Mouse (Mus musculus): ENCODE results near the gene Fyn.

Fyn gene

GRCm38 (mm10) chr10:39368572-39369135 is at the start of gene Fyn:
TSS of gene Fyn (plus strand) at chr10:39368855.
- peak; percentile 62 for DNase-seq (ENCODE audit: low read depth)

DNA sequence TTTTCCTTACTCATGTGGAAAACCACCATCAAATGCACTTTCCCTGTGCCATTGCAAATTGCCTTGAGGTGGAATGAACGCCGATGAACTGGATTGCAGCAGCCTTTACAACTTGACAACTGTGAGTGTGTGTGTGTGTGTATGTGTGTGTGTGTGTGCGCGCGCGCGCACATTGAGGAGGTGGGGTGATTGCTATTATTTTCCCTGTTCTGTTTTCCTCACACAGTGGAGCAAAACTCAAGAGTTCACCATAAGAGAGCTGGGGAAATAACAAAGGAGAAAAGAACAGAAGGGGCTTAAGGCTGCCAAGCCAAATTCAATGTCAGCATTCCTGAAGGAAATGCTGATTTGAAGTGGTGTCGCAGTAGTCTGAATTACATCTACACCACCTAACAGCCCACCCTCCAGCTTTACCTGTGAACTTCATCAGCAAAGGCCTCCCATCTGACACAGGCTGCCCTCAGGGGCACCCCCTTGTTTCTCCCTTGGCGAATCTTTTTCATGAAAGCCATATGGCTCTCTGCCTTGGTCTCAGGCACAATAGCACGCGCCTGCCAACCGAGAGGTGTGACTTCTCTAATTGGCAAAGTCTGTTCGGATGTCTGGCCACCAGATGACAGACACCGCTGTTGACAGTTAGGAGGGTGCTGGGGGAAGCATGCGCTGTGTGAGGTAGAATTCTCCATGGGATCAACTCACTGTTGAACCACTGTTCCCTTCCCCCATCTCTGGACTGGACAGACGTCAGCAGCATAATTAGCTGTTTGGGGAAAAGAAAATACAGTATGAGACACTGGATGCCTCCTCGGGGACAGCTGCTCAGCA is 47.6 kb upstream of the Fyn start:
- no peak for DNase-seq (ENCODE audit: low read depth)

DNA sequence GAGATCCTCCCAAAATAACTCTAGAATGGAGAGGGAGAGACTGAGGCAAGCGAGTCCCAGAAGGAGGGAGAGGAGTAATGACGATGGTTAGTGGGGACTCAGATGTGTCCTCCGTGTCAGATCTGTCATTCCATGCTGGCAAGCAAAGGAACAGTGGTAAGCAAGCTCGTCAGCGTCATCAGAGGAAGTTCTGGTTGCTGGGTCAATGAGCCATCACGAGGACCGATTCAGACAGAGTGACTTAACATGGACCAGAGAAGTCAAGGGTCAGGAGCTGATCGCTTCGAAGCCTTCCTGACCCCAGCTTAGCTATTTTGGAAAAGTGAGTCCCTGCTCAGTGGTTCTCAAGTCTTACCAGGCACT is 47.1 kb upstream of the Fyn start:
- DNase-seq (ENCODE audit: low read depth): no peak

GRCm38 (mm10) chr10:39322143-39322542 is 46.5 kb upstream of the Fyn start:
- DNase-seq (ENCODE audit: low read depth): no peak

DNA sequence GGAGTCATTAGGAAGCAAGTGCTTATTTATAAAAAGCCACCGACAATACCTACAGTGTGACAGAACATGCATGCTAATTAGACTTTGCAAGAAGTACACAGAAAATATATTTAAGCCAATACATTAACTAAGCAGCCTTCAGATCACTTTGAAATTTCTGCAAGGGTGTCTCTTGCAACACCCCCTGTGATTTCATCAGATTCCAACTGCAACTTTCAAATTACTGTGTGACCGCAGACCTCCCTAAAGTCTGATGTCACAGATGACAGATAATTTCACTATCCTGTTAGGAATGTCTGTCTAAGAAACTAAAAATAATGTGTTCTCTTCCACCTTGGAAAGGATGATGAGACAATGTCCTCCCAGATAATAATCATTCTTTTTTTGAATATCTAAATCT is 44.4 kb upstream of the Fyn start:
- DNase-seq (ENCODE audit: low read depth): peak; percentile 63

- no peak for DNase-seq (ENCODE audit: low read depth)
Measured at GRCm38 (mm10) chr10:39328661-39329060, 40.0 kb upstream of the Fyn start.

DNA sequence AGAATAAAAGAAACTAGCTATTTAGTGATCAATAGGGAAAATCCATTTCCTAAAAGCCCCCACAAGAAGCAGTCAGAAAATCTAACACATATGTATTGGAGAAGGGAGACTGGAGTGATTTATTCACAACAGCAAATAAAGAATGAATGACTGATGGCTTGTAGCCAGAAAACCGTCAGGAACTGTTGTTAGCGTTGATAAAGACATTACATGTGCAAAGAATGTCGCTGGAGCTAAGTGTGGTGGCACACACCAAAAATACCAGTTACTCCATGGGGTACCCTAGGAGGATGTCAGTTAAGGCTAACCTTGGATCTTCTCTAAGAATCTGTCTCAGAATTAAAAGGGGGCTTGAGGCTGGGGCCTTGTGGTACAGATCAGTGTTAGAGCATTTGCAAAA is 34.3 kb upstream of the Fyn start:
- no peak for DNase-seq (ENCODE audit: low read depth)

DNA sequence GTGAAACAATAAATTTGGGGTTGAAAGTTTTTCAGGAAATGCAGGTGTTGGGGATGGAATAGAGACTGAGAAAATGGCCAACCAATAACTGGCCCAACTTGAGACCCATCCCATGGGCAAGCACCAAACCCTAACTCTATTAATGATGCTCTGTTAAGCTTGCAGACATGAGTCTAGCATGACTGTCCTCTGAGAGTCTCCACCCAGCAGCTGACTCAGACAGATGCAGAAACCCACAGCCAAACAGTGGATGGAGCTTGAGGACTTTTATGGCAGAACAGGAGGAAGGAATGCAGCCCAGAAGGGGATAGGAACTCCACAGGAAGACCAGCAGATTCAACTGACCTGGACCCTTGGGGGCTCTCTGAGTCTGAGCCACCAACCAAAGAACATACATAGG is 32.8 kb upstream of the Fyn start:
- no peak for DNase-seq (ENCODE audit: low read depth)

DNA sequence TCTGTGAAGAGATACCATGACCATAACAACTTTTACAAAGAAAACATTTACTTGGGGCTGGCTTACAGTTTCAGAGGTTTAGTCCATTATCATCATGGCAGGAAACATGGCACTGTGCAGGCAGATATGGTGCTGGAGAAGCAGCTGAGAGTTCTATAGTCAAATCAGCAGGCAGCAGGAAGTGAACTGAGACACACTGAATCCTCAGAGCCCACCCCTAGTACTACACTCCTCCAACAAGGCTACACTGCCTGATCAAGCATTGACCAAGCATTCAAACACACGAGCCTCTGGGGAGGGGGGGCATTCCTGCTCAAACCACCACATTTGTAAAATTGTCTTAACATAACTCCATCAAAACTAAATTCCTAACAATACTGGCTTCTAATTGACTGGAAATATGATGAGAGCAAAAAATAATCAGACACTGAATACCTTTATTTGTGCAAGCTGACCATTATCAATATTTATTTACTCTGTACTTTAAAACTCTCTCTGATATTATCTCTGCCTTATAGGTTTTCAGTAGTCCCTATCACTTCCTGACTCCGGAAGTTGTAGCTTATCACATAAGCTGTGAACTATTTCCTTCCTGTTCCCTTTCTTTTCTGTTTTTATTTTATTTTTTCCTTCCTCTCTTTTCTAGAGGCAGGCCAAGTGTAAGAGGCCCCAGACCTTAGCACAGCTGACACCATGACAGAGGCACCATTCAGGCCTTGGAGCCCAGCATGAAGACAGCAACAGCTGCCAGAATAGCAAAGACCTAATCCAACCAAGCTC is 29.3 kb upstream of the Fyn start:
- no peak for DNase-seq (ENCODE audit: low read depth)

DNA sequence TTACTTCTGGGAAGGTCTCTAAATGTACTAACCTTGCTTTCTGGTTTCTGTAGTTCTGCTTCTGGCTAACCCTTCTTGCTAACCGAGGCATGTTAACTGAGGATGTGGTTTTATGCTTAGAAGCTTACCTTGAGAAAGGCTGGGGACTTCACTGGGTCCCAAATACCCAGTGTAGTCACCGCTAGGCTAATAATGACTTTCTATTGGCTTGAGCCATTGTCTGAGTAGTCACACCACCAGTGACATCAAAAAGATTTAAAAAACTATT is 28.8 kb upstream of the Fyn start:
- DNase-seq (ENCODE audit: low read depth): peak; percentile 23

DNA sequence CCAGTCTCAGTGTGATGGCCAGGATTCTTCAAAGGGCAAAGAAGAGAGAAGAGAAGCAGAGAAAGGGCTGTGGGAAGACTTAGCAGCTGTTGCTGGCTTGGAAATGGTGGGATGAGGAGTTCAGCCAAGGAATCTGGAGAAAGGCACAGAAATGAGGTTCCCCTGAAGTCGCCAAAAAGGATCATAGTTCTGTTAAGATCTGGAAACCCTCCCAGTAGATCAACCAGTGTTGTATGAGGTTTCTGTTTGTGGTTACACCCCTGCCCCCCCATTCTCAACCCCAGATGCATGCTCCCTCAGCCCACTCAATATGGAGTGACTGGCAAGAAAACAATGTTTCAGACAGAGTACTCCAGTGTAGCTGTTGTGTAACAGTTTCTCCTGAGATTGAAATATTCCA is 25.1 kb upstream of the Fyn start:
- DNase-seq (ENCODE audit: low read depth): no peak

GRCm38 (mm10) chr10:39345921-39346320 is 22.7 kb upstream of the Fyn start:
- no peak for DNase-seq (ENCODE audit: low read depth)

DNA sequence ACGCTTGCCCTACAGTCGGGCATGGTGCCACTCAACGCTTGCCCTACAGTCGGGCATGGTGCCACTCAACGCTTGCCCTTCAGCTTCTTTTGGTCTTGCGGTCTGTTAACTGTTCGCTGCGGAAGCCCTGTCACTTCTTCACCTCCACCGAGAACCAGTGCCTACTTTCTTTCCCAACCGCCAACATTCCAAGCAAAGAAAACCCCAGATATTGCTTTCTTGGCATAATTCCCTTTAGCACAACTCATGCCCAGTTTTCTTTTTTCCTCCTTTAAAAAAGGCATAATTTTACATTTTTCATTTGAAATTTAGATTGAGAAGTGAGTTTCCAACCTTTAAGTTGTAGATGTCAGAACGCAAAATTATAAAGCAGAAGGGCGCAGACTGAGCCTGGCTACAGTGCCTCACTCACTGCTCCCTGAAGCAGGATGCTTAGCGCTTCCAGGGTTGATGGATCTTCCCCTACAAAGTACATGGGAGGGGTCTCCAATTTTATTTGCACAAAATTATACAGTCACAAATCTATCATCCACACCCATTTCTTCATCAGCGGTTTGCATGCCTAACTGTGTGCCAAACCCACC is 18.8 kb upstream of the Fyn start:
- no peak for DNase-seq (ENCODE audit: low read depth)

- no peak for DNase-seq (ENCODE audit: low read depth)
Measured at GRCm38 (mm10) chr10:39364196-39364595, 4.5 kb upstream of the Fyn start.

- DNase-seq (ENCODE audit: low read depth): peak; percentile 94
Measured at GRCm38 (mm10) chr10:39369502-39369931, 862 bp downstream of the Fyn start.

DNA sequence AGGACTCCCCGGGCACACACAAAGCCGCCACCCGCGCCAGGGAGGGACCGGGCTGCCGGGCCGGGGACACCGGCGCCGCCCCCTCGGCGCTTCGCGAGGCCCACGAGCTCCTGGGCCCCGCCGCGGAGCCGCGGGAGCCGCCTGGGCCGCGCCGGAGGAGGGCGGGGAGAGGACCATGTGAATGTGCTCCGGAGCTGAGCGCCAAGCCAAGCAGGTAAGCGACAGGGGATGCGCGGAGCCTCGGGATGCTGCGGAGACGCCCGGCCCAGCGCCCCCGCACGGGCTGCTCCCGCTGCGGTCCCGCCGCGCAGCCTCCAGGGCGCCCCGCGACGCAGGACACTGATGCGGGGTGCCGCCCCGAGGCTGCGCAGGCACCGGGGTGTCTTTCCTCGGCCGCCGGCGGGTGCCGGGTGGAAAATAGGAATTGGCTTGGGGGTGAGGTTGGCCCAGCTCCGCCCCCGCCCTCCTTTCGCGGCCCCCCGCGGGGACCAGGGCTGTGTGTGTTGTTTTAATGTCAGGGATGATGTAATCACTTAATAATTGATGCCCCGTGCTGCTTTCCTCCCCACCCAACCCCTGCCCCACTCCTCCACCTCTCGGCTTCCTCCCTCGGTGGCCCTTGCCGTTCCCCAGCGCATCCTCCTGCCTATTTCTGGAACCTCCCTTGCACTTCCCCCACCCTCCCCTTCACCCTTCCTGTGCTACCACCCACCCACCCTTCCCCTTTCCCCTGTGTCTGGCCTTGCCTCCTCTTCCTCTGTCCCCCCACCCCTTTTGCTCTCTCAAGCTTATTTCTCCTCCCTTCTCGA is 1.5 kb downstream of the Fyn start:
- no peak for DNase-seq (ENCODE audit: low read depth)

DNA sequence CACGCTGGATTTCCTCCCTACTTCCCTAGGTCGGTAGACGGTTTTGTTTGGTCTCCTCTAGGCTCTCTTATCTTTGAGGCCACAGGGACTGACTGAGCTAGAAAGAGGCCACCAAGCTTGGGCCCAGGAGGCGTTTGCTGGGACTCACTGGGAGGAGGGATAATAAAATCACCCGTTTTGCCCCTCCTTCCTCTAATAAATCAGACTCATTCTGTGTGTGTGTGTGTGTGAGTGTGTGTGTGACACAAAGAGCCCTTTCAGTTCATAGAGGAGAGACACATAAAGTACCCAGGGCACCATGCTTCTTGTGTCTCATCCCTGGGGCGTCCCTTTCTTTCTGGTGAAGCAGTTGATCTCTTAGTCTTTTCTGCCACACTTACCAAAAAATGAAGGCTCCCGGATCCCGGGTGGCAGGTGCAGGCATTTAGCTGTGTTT is 2.1 kb downstream of the Fyn start:
- peak; percentile 90 for DNase-seq (ENCODE audit: low read depth)

DNA sequence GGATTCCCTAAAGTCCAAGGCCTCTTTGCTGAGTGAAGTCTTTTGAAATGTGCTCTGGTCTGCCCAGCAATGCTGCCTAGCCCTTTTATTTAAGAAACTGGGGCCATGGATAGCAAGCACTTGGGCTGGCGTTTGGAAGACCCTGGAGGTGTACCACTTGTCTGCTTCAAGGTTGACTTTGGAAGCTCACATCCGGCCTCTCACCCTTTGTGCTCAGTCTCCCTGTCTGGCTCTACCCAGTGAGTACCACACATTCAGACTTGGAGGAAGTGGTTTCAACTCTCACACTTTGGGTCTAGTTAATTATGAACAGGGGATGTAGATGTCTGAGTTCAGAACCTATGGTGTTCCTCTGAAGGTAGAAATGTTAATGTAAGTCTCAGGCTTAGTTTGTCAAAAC is 2.8 kb downstream of the Fyn start:
- peak; percentile 49 for DNase-seq (ENCODE audit: low read depth)

DNA sequence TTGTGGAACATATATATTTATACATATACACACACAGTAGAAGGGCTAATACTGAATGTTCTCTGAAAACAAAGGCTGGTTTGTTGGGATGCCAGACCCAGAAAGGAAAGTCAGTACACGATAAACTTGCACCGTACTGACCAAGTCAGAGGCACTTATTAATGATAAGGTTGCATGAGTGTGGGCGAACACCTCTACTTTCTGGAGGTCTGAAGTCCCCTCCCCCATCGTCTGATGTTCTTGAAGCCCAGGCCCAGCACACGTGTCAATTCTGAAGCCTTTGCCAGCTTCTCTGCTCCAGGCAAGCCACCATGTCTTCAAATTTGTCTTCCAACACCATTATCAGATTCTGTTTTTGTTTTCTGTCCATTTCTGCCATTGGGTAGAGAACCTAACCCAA is 3.3 kb downstream of the Fyn start:
- no peak for DNase-seq (ENCODE audit: low read depth)

- DNase-seq (ENCODE audit: low read depth): no peak
Measured at GRCm38 (mm10) chr10:39376676-39377075, 8.0 kb downstream of the Fyn start.

GRCm38 (mm10) chr10:39377219-39377618 is 8.6 kb downstream of the Fyn start:
- no peak for DNase-seq (ENCODE audit: low read depth)

DNA sequence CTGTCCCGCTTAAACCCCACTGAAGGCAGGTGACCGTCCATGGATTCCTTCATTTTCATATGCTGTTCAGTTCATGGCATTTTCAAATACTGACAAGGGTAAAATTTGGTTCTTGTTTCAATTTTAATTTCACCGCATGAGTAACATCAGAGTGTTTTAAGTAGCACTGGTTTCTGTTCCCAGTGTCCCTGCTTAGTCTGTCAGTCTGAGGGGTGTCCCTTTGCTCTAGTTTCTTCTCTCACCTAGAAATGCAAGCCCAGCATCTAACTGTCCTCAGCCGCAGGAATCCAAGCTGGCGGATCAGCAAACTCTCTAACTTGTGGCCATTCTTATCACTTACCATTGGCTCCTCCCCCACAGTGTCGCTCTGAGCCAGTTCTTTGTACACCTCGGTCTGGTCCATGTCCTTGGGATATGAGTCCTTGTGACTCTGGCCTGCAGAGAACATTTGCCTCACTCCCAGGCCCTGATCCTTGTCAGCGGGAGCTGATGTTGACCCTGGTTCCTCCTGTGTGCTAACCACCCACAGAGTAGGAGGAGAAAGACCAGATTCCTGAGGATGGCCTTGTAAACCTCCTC is 9.5 kb downstream of the Fyn start:
- no peak for DNase-seq (ENCODE audit: low read depth)

Data from 416B (cell line).